Mouse (Mus musculus) G1E (cell line): ENCODE results near the gene Shtn1.

ENCODE experiments used
- CTCF ChIP-seq: IDR thresholded peaks from 2 replicates; pipeline ENCODE4 v1.5.1; 2012; ENCODE audit warnings: low read depth, low read length, inconsistent platforms, mixed read lengths
- GATA1 ChIP-seq: IDR thresholded peaks from 2 replicates; pipeline ENCODE4 v1.6.1; 2012; ENCODE audit warnings: borderline replicate concordance, low read length, inconsistent platforms, mixed read lengths
- GATA2 ChIP-seq: IDR thresholded peaks from 2 replicates; pipeline ENCODE4 v1.6.1; 2012; ENCODE audit warnings: low read depth, low read length, inconsistent platforms, borderline replicate concordance
- POLR2AphosphoS5 ChIP-seq: IDR thresholded peaks from 2 replicates; pipeline ENCODE4 v1.6.1; 2012; ENCODE audit warnings: low read depth, low read length, inconsistent platforms; ENCODE audit not compliant: insufficient replicate concordance

DNA sequence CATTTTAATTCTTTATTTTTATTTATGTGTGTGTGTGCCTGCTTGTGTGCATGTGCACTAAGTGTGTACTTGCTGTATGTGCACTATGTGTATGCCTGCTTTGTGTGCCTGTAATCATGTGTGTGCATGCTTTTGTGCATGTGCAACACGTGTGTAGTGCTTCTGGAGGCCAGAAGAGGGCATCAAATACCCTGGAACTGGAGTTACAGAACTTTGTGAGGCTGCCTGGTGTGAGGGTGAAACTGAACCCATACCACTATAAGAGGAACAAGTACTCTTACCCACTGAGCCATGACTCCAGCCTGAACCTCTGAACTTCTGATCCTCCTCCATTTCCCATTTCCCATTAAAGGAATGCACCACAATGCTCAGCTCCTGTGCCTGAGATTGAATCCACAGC is 34.0 kb upstream of the Shtn1 start:
- TF ChIP-seq CTCF (no peak), GATA2 (no peak), GATA1 (no peak), POLR2AphosphoS5 (no peak)
